Mouse (Mus musculus): ENCODE data around the gene Usp18.
A peak's percentile ranks its signal among the peaks of the same experiment; 100 is the strongest.

Gene Usp18

GRCm38 (mm10) chr6:121243161-121243560 is 2.5 kb upstream of the Usp18 start:
- no peak for DNase-seq (ENCODE audit: low read depth, low spot score)
- no peaks in the 10 kb centered on the region for H3K27me3 ChIP-seq (ENCODE audit: control insufficient read depth, insufficient read depth, low read length, poor library complexity, severe bottlenecking)
- no peaks in the 10 kb centered on the region for H3K36me3 ChIP-seq (ENCODE audit: control insufficient read depth, insufficient read depth, low read length, poor library complexity, severe bottlenecking)

GRCm38 (mm10) chr6:121246037-121246361 is 293 bp downstream of the Usp18 start:
- no peak for DNase-seq (ENCODE audit: low read depth, low spot score)
- H3K36me3 ChIP-seq (ENCODE audit: control insufficient read depth, insufficient read depth, low read length, poor library complexity, severe bottlenecking): no peaks in the 10 kb centered on the region
- H3K27me3 ChIP-seq (ENCODE audit: control insufficient read depth, insufficient read depth, low read length, poor library complexity, severe bottlenecking): no peaks in the 10 kb centered on the region

DNA sequence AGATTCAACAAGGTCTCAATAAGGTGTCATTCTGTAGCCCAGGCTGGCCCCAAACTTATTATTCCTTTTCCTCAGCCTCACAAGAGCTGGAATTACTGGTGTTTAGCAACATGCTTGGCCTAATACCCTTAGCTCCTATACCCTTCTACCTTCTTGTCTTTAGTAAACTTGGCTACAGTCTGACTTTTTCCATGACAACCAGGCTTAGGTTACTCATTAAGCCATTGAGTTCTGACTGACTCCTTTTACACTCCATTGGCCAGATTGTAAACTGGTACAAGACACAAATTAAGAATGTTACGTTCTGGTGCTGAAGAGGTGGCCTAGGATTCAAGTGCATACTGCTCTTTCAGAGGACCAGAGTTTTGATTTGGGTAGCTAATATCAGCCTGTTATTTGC is 4.7 kb downstream of the Usp18 start:
- Histone ChIP-seq H3K27me3 (ENCODE audit: control insufficient read depth, insufficient read depth, low read length, poor library complexity, severe bottlenecking) (no peaks in the 10 kb centered on the region), H3K36me3 (ENCODE audit: control insufficient read depth, insufficient read depth, low read length, poor library complexity, severe bottlenecking) (no peaks in the 10 kb centered on the region)
- DNase-seq (ENCODE audit: low read depth, low spot score): no peak

DNA sequence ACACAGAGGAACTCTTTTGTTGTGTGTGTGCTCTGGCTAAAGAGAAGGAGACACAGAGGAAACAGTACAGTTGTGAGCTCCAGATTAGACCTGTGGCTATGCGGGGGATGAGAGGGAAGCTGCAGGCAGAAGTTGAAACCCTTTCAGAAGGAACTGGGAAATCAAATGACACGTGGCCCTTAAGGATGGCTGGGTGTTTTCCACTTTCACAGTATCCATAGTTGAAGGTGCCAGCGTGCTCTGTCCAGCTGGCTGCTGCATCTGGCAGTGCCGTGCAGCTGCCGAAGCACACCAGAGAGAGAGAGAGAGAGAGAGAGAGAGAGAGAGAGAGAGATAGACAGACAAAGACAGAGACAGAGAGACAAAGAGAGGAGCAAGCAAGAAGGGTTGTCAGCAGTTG is 5.5 kb downstream of the Usp18 start:
- DNase-seq (ENCODE audit: low read depth, low spot score): no peak
- no peaks in the 10 kb centered on the region for H3K27me3 ChIP-seq (ENCODE audit: control insufficient read depth, insufficient read depth, low read length, poor library complexity, severe bottlenecking)
- no peaks in the 10 kb centered on the region for H3K36me3 ChIP-seq (ENCODE audit: control insufficient read depth, insufficient read depth, low read length, poor library complexity, severe bottlenecking)

GRCm38 (mm10) chr6:121260548-121260947 is 14.8 kb downstream of the Usp18 start:
- Histone ChIP-seq H3K36me3 (ENCODE audit: control insufficient read depth, insufficient read depth, low read length, poor library complexity, severe bottlenecking) (no peaks in the 10 kb centered on the region), H3K27me3 (ENCODE audit: control insufficient read depth, insufficient read depth, low read length, poor library complexity, severe bottlenecking) (no peaks in the 10 kb centered on the region)
- DNase-seq (ENCODE audit: low read depth, low spot score): peak; percentile 83

- DNase-seq (ENCODE audit: low read depth, low spot score): peak; percentile 54
- H3K36me3 ChIP-seq (ENCODE audit: control insufficient read depth, insufficient read depth, low read length, poor library complexity, severe bottlenecking): no peaks in the 10 kb centered on the region
- H3K27me3 ChIP-seq (ENCODE audit: control insufficient read depth, insufficient read depth, low read length, poor library complexity, severe bottlenecking): no peaks in the 10 kb centered on the region
Observed at GRCm38 (mm10) chr6:121261233-121261632, 15.5 kb downstream of the Usp18 start.

- H3K36me3 ChIP-seq (ENCODE audit: control insufficient read depth, insufficient read depth, low read length, poor library complexity, severe bottlenecking): no peaks in the 10 kb centered on the region
- no peak for DNase-seq (ENCODE audit: low read depth, low spot score)
- no peaks in the 10 kb centered on the region for H3K27me3 ChIP-seq (ENCODE audit: control insufficient read depth, insufficient read depth, low read length, poor library complexity, severe bottlenecking)
Observed at GRCm38 (mm10) chr6:121262004-121262403, 16.3 kb downstream of the Usp18 start.

- no peak for DNase-seq (ENCODE audit: low read depth, low spot score)
- no peaks in the 10 kb centered on the region for H3K36me3 ChIP-seq (ENCODE audit: control insufficient read depth, insufficient read depth, low read length, poor library complexity, severe bottlenecking)
Observed at GRCm38 (mm10) chr6:121262496-121262895, 16.8 kb downstream of the Usp18 start.

GRCm38 (mm10) chr6:121270156-121270555 is 24.4 kb downstream of the Usp18 start:
- no peak for DNase-seq (ENCODE audit: low read depth, low spot score)
- no peaks in the 10 kb centered on the region for H3K36me3 ChIP-seq (ENCODE audit: control insufficient read depth, insufficient read depth, low read length, poor library complexity, severe bottlenecking)
- H3K27me3 ChIP-seq (ENCODE audit: control insufficient read depth, insufficient read depth, low read length, poor library complexity, severe bottlenecking): no peaks in the 10 kb centered on the region

More at GRCm38 (mm10) chr6:121262496-121262895, 16.8 kb downstream of the Usp18 start:
- H3K27me3 ChIP-seq (ENCODE audit: control insufficient read depth, insufficient read depth, low read length, poor library complexity, severe bottlenecking): no peaks in the 10 kb centered on the region

GRCm38 (mm10) chr6:121271707-121272074 is 26.0 kb downstream of the Usp18 start:
- no peaks in the 10 kb centered on the region for H3K27me3 ChIP-seq (ENCODE audit: control insufficient read depth, insufficient read depth, low read length, poor library complexity, severe bottlenecking)
- no peaks in the 10 kb centered on the region for H3K36me3 ChIP-seq (ENCODE audit: control insufficient read depth, insufficient read depth, low read length, poor library complexity, severe bottlenecking)
- DNase-seq (ENCODE audit: low read depth, low spot score): no peak

GRCm38 (mm10) chr6:121272075-121272800 is 26.5 kb downstream of the Usp18 start:
- Histone ChIP-seq H3K27me3 (ENCODE audit: control insufficient read depth, insufficient read depth, low read length, poor library complexity, severe bottlenecking) (no peaks in the 10 kb centered on the region), H3K36me3 (ENCODE audit: control insufficient read depth, insufficient read depth, low read length, poor library complexity, severe bottlenecking) (no peaks in the 10 kb centered on the region)
- DNase-seq (ENCODE audit: low read depth, low spot score): peak; percentile 81

GRCm38 (mm10) chr6:121274356-121274755 is 28.6 kb downstream of the Usp18 start:
- Histone ChIP-seq H3K27me3 (ENCODE audit: control insufficient read depth, insufficient read depth, low read length, poor library complexity, severe bottlenecking) (no peaks in the 10 kb centered on the region), H3K36me3 (ENCODE audit: control insufficient read depth, insufficient read depth, low read length, poor library complexity, severe bottlenecking) (no peaks in the 10 kb centered on the region)
- peak; percentile 74 for DNase-seq (ENCODE audit: low read depth, low spot score)

- no peaks in the 10 kb centered on the region; the same call in 1 of the 2 replicates for H3K27me3 ChIP-seq (ENCODE audit: control insufficient read depth, insufficient read depth, low read length, poor library complexity, severe bottlenecking)
- no peaks in the 10 kb centered on the region for H3K36me3 ChIP-seq (ENCODE audit: control insufficient read depth, insufficient read depth, low read length, poor library complexity, severe bottlenecking)
- no peak for DNase-seq (ENCODE audit: low read depth, low spot score)
Observed at GRCm38 (mm10) chr6:121284132-121284531, 38.4 kb downstream of the Usp18 start.

DNA sequence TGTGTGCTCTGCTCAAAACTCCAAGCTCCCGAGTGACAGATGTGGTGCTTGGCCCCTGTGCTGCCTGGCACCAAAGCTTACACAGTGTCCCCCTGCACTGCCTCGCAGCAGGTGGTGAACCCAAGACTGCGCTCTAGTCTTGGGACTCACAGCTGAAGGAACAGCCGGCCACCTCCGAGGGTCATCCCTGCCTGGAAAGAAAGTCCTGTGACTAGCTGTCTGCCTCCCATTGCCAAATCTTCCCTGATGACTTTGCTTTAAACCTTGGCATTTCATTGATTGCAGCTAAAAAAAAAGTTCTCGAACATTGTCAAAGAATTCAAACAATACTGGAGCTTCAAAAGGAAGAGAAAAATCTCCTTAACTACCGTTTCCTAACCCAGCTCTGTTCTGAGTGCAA is 53.6 kb downstream of the Usp18 start:
- no peaks in the 10 kb centered on the region for H3K36me3 ChIP-seq (ENCODE audit: control insufficient read depth, insufficient read depth, low read length, poor library complexity, severe bottlenecking)
- no peak for DNase-seq (ENCODE audit: low read depth, low spot score)
- H3K27me3 ChIP-seq (ENCODE audit: control insufficient read depth, insufficient read depth, low read length, poor library complexity, severe bottlenecking): no peaks in the 10 kb centered on the region

DNA sequence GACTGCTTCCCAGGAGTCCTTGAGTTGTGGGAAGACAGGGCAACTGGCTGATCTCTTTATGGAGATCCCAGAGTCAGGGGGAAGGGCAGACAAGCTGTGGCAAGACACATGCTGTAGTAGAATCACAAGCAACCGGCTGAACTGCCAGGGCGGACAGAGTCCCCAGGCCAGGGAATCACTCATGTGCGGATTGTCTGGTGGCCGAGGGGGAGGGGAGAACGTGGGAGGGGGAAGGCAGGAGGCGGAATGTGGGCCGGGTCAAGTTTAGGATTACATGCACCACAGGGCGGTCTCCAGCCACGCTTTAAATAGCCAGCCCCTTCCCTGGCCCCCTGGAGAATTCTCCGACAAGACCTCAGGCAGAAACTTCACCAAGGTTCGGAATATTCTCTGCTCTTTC is 54.2 kb downstream of the Usp18 start, which contains the start of gene Slc6a13:
Gene Slc6a13, plus strand, starts transcription at position 274 of the 400 bp plus-strand sequence.
- H3K36me3 ChIP-seq (ENCODE audit: control insufficient read depth, insufficient read depth, low read length, poor library complexity, severe bottlenecking): no peaks in the 10 kb centered on the region
- DNase-seq (ENCODE audit: low read depth, low spot score): no peak
- no peaks in the 10 kb centered on the region for H3K27me3 ChIP-seq (ENCODE audit: control insufficient read depth, insufficient read depth, low read length, poor library complexity, severe bottlenecking)

GRCm38 (mm10) chr6:121300504-121300903 is 54.8 kb downstream of the Usp18 start:
- H3K36me3 ChIP-seq (ENCODE audit: control insufficient read depth, insufficient read depth, low read length, poor library complexity, severe bottlenecking): no peaks in the 10 kb centered on the region
- no peaks in the 10 kb centered on the region for H3K27me3 ChIP-seq (ENCODE audit: control insufficient read depth, insufficient read depth, low read length, poor library complexity, severe bottlenecking)
- no peak for DNase-seq (ENCODE audit: low read depth, low spot score)

Measured in splenic B cell, adult 2 months (primary cell).